Mouse (Mus musculus) pancreas, adult 10 weeks (tissue): ENCODE data around the gene Gm4846. TPM values are rescaled to one million over a fixed set of nuclear protein-coding genes. Genes with fewer than 3 reads are reported as not detected.

ENCODE experiments used
- polyA plus RNA-seq: library from polyadenylated mRNA; stranded (reverse); fragments of 350-450 nt; fragmentation: Illumina TruSeq; extraction: RNeasy Lipid Tissue Mini Kit (QIAGEN cat#74804); gene quantifications from one replicate; pipeline ENCODE4 v1.2.3, GENCODE M21; 2015; ENCODE audit warnings: low read depth, low replicate concordance; ENCODE audit not compliant: insufficient read depth

The Gm4846 gene
- polyA plus RNA-seq: not detected

DNA sequence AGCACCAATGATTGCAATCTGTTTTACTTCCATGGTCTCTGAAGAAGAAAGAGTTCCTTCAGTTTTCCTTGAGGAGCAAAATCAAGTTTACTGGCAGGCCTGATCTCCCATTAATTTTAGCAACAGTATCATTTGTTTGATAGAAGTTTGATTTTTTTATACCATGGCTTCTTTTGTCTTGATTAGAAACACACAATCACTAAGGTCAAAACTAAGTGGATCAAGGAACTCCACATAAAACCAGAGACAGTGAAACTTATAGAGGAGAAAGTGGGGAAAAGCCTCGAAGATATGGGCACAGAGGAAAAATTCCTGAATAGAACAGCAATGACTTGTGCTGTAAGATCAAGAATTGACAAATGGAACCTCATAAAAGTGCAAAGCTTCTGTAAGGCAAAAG is at the start of gene Gm4846:
Gm4846 (minus strand) TSS at position 101 of the 400 bp plus-strand sequence.

Other genes starting within 250 kb of the Gm4846 start
- gene Ildr2, start 243.4 kb downstream of the Gm4846 start, polyA plus RNA-seq: 3.5 TPM
- gene Tada1, start 118.5 kb downstream of the Gm4846 start, polyA plus RNA-seq: 5.9 TPM
- gene Pogk, start 87.7 kb downstream of the Gm4846 start, polyA plus RNA-seq: 2.8 TPM
- not detected for gene Gm4847, start 150.1 kb upstream of the Gm4846 start, polyA plus RNA-seq
- not detected for gene Fmo9, start 184.3 kb upstream of the Gm4846 start, polyA plus RNA-seq